Mouse (Mus musculus) embryonic facial prominence, embryonic 13.5 days (tissue): ENCODE measurements around the gene Traf3ip3. TPM values are rescaled to one million over a fixed set of nuclear protein-coding genes. Genes with fewer than 3 reads are reported as not detected.

ENCODE experiments used
- ATAC-seq: fragments of 200-750 bp; cut with Nextera tagmentation; 2 replicates; pipeline ENCODE4 v1.8.0; 2017; ENCODE audit warnings: low read depth; ENCODE audit not compliant: insufficient number of reproducible peaks, insufficient read depth, low FRiP score, low TSS enrichment
- H3K27ac ChIP-seq: fragments of 300-500 bp; sonication (generic); 2 replicates; pipeline ENCODE4 v1.5.1; 2015; ENCODE audit warnings: moderate library complexity, mild to moderate bottlenecking, inconsistent platforms
- H3K27me3 ChIP-seq: fragments of 300-500 bp; sonication (generic); 2 replicates; pipeline ENCODE4 v1.6.1; 2015; ENCODE audit warnings: mild to moderate bottlenecking, inconsistent platforms
- H3K36me3 ChIP-seq: fragments of 300-500 bp; sonication (generic); 2 replicates; pipeline ENCODE4 v1.6.1; 2015; ENCODE audit warnings: mild to moderate bottlenecking, inconsistent platforms
- H3K4me1 ChIP-seq: fragments of 300-500 bp; sonication (generic); 2 replicates; pipeline ENCODE4 v1.6.1; 2015; ENCODE audit warnings: inconsistent platforms
- H3K4me2 ChIP-seq: fragments of 300-500 bp; sonication (generic); 2 replicates; pipeline ENCODE4 v1.6.1; 2015; ENCODE audit warnings: moderate library complexity, mild to moderate bottlenecking, inconsistent platforms
- H3K4me3 ChIP-seq: fragments of 300-500 bp; sonication (generic); 2 replicates; pipeline ENCODE4 v1.5.1; 2015; ENCODE audit warnings: mild to moderate bottlenecking, inconsistent platforms
- H3K9ac ChIP-seq: fragments of 300-500 bp; sonication (generic); 2 replicates; pipeline ENCODE4 v1.6.1; 2015; ENCODE audit warnings: mild to moderate bottlenecking, inconsistent platforms
- H3K9me3 ChIP-seq: fragments of 300-500 bp; sonication (generic); 2 replicates; pipeline ENCODE4 v1.6.1; 2016; ENCODE audit warnings: inconsistent platforms
- WGBS: fragments of 180-500 bp; shearing (Covaris S2); methylation state at CpG from one replicate; pipeline ENCODE4 v1.1.7; 2015; ENCODE audit warnings: mixed read lengths; 5-methylcytosine and 5-hydroxymethylcytosine counted together
- polyA plus RNA-seq: library from polyadenylated mRNA; unstranded; fragments of >200 nt; fragmentation: Nextera tagmentation; extraction: Ambion mirVana; gene quantifications from 2 replicates; pipeline ENCODE4 v1.2.1, GENCODE M21; 2015

Traf3ip3 gene
- polyA plus RNA-seq, result 3.4 and 4.7 TPM in 2 replicates

- Histone ChIP-seq H3K4me1 (peaks cover 5% of the 10 kb centered on the region; the same call in 1 of the 2 replicates), H3K9me3 (no peaks in the 10 kb centered on the region), H3K36me3 (no peaks in the 10 kb centered on the region), H3K9ac (no peak within 1 kb of the TSS), H3K27me3 (no peaks in the 10 kb centered on the region), H3K27ac (no peak within 1 kb of the TSS), H3K4me2 (no peak within 1 kb of the TSS), H3K4me3 (no peak within 1 kb of the TSS)
- WGBS, result 55% methylated on average over 5 of the region's 5 CpGs
- no peak for ATAC-seq
These were observed at the start of gene Traf3ip3 for GRCm38 (mm10) chr1:193201383-193201778. TSS of gene Traf3ip3 (minus strand) at chr1:193201703.

GRCm38 (mm10) chr1:193250026-193250425 is 48.5 kb upstream of the Traf3ip3 start:
- H3K27ac ChIP-seq, result no peak overlapping the region
- H3K4me2 ChIP-seq, result no peak overlapping the region
- no peaks in the 10 kb centered on the region for H3K27me3 ChIP-seq
- 81% methylated on average over 2 of the region's 2 CpGs for WGBS
- H3K9me3 ChIP-seq, result no peaks in the 10 kb centered on the region
- H3K36me3 ChIP-seq, result no peaks in the 10 kb centered on the region
- no peak overlapping the region for H3K4me3 ChIP-seq
- no peak overlapping the region for H3K9ac ChIP-seq
- H3K4me1 ChIP-seq, result no peaks in the 10 kb centered on the region
- no peak for ATAC-seq

DNA sequence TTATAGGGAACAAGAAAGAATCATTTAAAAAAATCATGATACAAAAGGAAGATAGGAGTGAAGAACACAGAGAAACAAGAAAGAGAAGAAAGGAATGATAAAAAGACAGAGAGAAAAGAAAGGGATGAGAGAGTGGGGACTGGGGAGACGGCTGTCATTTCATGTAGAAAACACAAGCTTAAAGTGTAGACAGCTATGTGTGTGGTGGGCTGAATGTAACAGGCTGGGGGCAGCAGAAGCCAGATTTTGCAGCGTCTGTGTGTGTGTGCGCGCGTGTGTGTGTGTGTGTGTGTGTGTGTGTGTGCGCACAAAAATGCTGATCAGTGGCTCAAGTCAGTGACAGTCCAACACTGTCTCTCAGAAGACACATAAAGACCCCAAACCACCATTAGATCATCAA is 42.7 kb upstream of the Traf3ip3 start:
- no peak overlapping the region for H3K9ac ChIP-seq
- ATAC-seq, result no peak
- no peaks in the 10 kb centered on the region for H3K9me3 ChIP-seq
- no peaks in the 10 kb centered on the region for H3K27me3 ChIP-seq
- H3K27ac ChIP-seq, result no peak overlapping the region
- 0 out of 2 replicates have a peak, but pooled peaks cover 6% of the 10 kb centered on the region for H3K4me1 ChIP-seq
- no peaks in the 10 kb centered on the region for H3K36me3 ChIP-seq
- WGBS, result 68% methylated on average over 6 of the region's 6 CpGs
- H3K4me2 ChIP-seq, result no peak overlapping the region
- H3K4me3 ChIP-seq, result no peak overlapping the region

GRCm38 (mm10) chr1:193243571-193244193 is 42.2 kb upstream of the Traf3ip3 start:
- Histone ChIP-seq H3K4me2 (no peak overlapping the region), H3K27me3 (no peaks in the 10 kb centered on the region), H3K27ac (no peak overlapping the region), H3K9ac (no peak overlapping the region), H3K4me1 (0 out of 2 replicates have a peak, but pooled peaks cover 6% of the 10 kb centered on the region), H3K9me3 (no peaks in the 10 kb centered on the region), H3K36me3 (no peaks in the 10 kb centered on the region), H3K4me3 (no peak overlapping the region)
- ATAC-seq, result no peak
- 43% methylated on average over 10 of the region's 10 CpGs for whole genome bisulfite sequencing

GRCm38 (mm10) chr1:193242863-193243262 is 41.4 kb upstream of the Traf3ip3 start:
- Histone ChIP-seq H3K9ac (no peak overlapping the region), H3K4me2 (no peak overlapping the region), H3K36me3 (no peaks in the 10 kb centered on the region), H3K27ac (no peak overlapping the region), H3K27me3 (no peaks in the 10 kb centered on the region), H3K4me1 (0 out of 2 replicates have a peak, but pooled peaks cover 6% of the 10 kb centered on the region), H3K4me3 (no peak overlapping the region), H3K9me3 (no peaks in the 10 kb centered on the region)
- no peak for ATAC-seq
- 59% methylated on average over 4 of the region's 4 CpGs for WGBS

DNA sequence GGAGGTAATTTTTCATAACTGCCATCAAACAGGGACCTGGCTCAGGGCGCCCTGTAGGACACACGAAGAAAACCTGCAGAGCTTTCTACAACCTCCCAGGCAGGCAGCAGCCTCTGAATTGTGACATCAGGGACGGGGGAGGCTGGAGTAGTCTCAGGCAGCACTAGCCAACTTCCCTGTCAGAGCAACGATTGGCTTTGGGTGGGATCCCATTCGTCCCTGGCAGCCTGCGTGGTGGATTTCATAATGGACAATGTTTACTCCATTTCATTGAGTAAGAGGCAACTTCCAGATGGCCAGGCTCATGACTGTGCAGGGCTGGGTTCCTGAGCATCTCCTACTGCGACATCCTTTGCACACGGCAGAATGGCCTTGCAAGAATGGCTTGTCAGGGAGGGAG is 40.7 kb upstream of the Traf3ip3 start:
- WGBS, result 73% methylated on average over 8 of the region's 8 CpGs
- Histone ChIP-seq H3K9ac (no peak overlapping the region), H3K27ac (no peak overlapping the region), H3K4me3 (no peak overlapping the region), H3K4me2 (no peak overlapping the region), H3K36me3 (no peaks in the 10 kb centered on the region), H3K9me3 (no peaks in the 10 kb centered on the region), H3K27me3 (no peaks in the 10 kb centered on the region), H3K4me1 (0 out of 2 replicates have a peak, but pooled peaks cover 6% of the 10 kb centered on the region)
- ATAC-seq, result no peak

DNA sequence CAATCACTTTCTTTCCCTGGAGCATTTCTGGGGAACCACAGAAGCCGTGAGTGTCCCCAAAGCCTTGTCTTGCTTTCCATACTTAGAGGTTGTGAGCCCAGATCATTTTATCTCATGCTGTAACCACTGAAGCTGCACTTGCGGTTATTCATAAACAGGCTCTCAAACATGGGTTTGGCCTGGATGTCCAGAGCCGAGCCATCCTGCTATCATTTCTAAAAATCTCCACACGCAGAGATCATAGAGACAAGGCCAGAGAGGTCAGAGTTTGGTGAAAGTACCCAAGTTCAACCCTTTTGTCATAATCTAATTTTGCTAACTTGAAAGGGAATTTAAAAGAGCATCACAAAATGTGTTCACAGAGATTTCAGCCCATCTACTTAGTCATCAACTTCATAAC is 39.9 kb upstream of the Traf3ip3 start:
- H3K36me3 ChIP-seq, result no peaks in the 10 kb centered on the region
- WGBS, result 80% methylated on average over 4 of the region's 4 CpGs
- H3K4me3 ChIP-seq, result no peak overlapping the region
- ATAC-seq, result no peak
- no peaks in the 10 kb centered on the region for H3K27me3 ChIP-seq
- H3K4me1 ChIP-seq, result 0 out of 2 replicates have a peak, but pooled peaks cover 6% of the 10 kb centered on the region
- H3K9me3 ChIP-seq, result no peaks in the 10 kb centered on the region
- no peak overlapping the region for H3K27ac ChIP-seq
- H3K4me2 ChIP-seq, result no peak overlapping the region
- no peak overlapping the region for H3K9ac ChIP-seq

DNA sequence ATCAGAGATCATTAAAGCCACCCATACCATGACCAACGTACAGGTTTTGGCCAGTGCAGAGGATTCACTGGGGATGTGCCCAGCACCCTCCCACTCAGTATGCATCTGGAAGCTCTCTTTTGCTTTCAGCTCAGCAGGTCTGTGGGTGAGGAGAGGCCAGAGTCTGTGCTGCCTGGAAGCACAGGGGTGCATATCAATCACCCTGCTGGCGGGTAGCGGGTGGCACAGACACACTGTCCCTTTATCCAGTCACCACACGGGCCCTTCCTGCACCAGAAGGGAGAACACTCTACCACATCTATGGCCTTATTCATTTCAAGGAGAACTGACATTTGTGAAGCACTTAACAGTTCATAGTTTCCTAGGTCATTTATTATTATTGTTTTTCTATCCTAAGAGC is 36.9 kb upstream of the Traf3ip3 start:
- H3K27me3 ChIP-seq, result no peaks in the 10 kb centered on the region
- H3K36me3 ChIP-seq, result no peaks in the 10 kb centered on the region
- no peak overlapping the region for H3K27ac ChIP-seq
- 0 out of 2 replicates have a peak, but pooled peaks cover 6% of the 10 kb centered on the region for H3K4me1 ChIP-seq
- 61% methylated on average over 4 of the region's 4 CpGs for WGBS
- H3K4me2 ChIP-seq, result no peak overlapping the region
- H3K4me3 ChIP-seq, result no peak overlapping the region
- H3K9me3 ChIP-seq, result no peaks in the 10 kb centered on the region
- no peak for ATAC-seq
- no peak overlapping the region for H3K9ac ChIP-seq

DNA sequence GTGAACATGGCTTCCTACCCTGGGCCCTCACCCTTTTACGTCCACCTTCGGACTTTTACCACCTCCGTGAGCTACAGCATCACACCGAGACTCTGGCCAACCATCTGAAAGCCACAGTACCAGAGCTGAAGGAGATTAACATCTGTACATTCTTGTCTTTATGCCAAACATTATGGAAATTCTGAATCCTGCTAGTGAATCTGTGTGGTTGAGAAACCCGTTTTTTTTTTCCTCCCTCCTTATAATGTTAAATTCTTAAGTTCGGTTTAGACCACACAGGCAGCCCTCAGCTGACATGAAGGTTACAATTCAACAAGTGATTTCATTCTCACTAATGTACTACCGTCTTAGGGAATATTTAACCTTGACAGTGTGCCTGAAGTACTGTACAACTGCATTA is 33.4 kb upstream of the Traf3ip3 start:
- H3K27ac ChIP-seq, result no peak overlapping the region
- H3K36me3 ChIP-seq, result no peaks in the 10 kb centered on the region
- H3K4me1 ChIP-seq, result no peaks in the 10 kb centered on the region
- H3K4me3 ChIP-seq, result no peak overlapping the region
- 61% methylated on average over 7 of the region's 7 CpGs for WGBS
- no peaks in the 10 kb centered on the region for H3K27me3 ChIP-seq
- no peak overlapping the region for H3K9ac ChIP-seq
- H3K9me3 ChIP-seq, result no peaks in the 10 kb centered on the region
- no peak overlapping the region for H3K4me2 ChIP-seq
- ATAC-seq, result no peak

DNA sequence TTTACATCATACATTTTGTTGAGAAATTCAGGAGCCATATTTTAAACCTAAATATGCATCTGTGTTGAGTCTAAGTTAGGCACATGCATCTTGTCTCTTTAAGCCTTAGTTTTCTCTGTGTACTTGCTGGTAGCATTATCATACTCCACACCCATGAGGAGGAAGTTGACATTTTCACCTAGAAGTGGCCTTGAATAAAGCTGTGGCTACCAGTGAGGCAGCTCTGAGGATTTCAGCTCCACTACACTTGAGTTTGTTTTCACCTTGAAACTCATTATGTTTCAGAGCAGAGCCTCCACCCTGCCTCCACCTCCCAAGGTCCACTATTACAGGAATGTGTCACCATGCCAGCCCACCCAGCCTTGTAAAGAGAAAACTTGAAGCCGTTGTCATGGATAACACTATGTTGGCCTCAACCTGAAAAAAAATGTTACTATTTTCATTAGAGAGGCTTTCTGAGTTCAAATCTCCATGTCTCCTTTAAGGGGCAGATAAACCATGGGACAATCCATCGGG is 32.7 kb upstream of the Traf3ip3 start:
- Histone ChIP-seq H3K27ac (no peak overlapping the region), H3K36me3 (no peaks in the 10 kb centered on the region), H3K27me3 (no peaks in the 10 kb centered on the region), H3K4me3 (no peak overlapping the region), H3K9me3 (no peaks in the 10 kb centered on the region), H3K4me1 (no peaks in the 10 kb centered on the region), H3K4me2 (no peak overlapping the region), H3K9ac (no peak overlapping the region)
- WGBS, result 90% methylated on average over 2 of the region's 2 CpGs
- no peak for ATAC-seq

DNA sequence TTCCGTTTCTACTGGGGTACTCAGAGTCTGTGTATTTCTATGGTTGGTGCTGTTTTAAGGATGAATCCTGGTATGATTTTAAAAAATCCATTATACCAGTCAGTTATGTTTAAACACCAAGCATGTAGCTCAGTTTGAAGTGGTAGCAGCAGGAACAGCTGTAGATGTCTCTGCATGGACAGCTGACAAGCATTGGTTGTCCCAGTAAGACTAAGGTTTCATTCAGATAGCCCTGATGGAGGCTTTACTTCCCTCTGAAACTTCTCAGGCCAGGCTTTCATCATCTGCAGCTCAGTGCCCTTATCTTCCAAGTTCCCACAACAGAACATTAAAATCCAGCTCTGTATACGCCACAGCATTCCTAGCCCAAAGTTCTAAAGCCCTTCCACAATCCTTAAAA is 31.2 kb upstream of the Traf3ip3 start:
- no peak overlapping the region for H3K4me2 ChIP-seq
- ATAC-seq, result no peak
- H3K27me3 ChIP-seq, result no peaks in the 10 kb centered on the region
- no peak overlapping the region for H3K9ac ChIP-seq
- H3K4me3 ChIP-seq, result no peak overlapping the region
- 65% methylated on average over 2 of the region's 2 CpGs for WGBS
- no peak overlapping the region for H3K27ac ChIP-seq
- H3K36me3 ChIP-seq, result no peaks in the 10 kb centered on the region
- H3K9me3 ChIP-seq, result no peaks in the 10 kb centered on the region
- H3K4me1 ChIP-seq, result no peaks in the 10 kb centered on the region

GRCm38 (mm10) chr1:193230935-193231334 is 29.4 kb upstream of the Traf3ip3 start:
- Histone ChIP-seq H3K9ac (no peak overlapping the region), H3K36me3 (no peaks in the 10 kb centered on the region), H3K4me3 (no peak overlapping the region), H3K4me1 (peaks cover 15% of the 10 kb centered on the region), H3K27ac (no peak overlapping the region), H3K27me3 (no peaks in the 10 kb centered on the region), H3K4me2 (no peak overlapping the region), H3K9me3 (no peaks in the 10 kb centered on the region)
- 50% methylated on average over 5 of the region's 5 CpGs for WGBS
- no peak for ATAC-seq
